Mouse (Mus musculus): ENCODE results near the gene Cblc.
"Not testable (repeated sequence)": the region's sequence is repeated elsewhere in the genome, so short reads cannot be mapped to it uniquely, and the experiment has no call there.

Gene Cblc

GRCm38 (mm10) chr7:19818875-19819274, 22.3 kb upstream of the Cblc start:
- DNase-seq (ENCODE audit: low read depth, low spot score): peak; percentile 59

DNA sequence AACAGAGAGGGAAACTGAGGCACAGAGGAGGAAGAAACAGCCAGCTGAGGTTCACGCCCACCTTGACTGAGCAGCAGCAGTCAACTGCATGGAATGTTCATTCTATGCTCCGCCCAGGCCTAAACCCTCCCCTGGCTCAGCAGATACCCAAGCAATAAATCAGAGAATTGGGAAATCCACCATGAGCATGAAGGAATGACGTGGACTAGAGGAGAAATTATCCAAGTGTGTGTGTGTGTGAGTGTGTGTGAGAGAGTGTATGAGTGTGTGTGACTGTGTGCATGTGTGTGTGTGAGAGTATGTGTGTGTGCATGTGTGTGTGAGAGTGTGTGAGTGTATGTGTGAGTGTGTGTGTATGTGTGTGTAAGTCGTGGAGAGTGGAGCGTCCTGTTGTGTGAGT, 21.8 kb upstream of the Cblc start:
- DNase-seq (ENCODE audit: low read depth, low spot score): no peak

GRCm38 (mm10) chr7:19817382-19818105, 20.9 kb upstream of the Cblc start:
- DNase-seq (ENCODE audit: low read depth, low spot score): peak; percentile 95

DNA sequence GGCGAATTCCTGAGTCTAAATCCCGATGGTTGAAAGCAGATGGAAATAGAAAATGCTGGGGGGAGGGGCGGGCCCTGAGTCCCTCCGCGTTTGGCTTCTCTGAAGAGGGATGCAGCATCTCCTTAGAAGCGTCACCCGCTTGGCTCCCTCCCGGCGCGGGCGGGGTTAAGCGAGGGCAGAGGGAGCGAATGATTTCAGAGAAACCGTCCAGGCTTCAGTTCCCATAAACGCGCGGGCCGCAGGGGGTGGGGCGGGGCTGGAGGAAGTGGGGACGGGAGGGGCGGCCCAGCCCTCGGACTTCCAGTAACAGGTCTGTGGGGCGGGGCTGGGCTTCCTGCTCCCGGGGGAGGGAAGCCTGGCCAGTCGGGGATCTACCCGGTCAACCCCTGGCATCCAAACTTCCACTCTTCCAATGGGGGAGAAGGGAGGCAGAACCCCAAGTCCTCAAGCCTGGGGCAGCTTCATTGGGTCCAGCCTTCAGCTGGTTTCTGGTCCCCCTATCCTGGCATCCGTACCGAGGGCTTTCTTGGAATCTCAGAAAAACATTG, 19.7 kb upstream of the Cblc start:
- peak; percentile 84 for DNase-seq (ENCODE audit: low read depth, low spot score)

GRCm38 (mm10) chr7:19815296-19816223, 19.0 kb upstream of the Cblc start:
- peak; percentile 71 for DNase-seq (ENCODE audit: low read depth, low spot score)

DNA sequence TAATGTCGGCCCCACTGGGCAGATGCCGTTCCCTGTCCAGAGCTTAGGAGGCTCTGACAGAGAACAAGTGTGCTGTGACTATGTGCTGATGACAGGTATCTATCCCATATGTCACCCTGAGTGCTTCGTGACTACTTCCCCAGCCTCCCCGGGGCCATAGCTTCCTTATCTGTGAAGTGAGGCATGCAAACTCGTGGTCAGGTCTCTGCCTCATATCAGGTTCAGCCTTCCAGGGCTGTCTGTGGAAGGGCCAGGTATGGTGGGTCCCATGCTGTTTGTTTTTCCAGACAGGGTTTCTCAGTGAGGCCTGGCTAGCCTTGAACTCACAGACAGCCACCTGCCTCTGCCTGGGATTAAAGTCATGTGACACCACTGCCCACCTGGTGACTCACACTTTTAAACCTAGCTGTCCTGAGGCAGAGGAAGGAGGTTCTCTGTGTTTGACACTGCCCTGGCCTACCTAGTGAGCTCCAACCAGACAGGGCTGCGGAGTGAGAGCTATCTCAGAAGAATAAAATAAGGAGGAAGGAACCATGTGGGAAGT, 17.0 kb upstream of the Cblc start:
- DNase-seq (ENCODE audit: low read depth, low spot score): no peak

- no peak for DNase-seq (ENCODE audit: low read depth, low spot score)
These were observed 16.6 kb upstream of the Cblc start for GRCm38 (mm10) chr7:19813161-19813560.

GRCm38 (mm10) chr7:19811114-19811513, 14.5 kb upstream of the Cblc start:
- DNase-seq (ENCODE audit: low read depth, low spot score): no peak

GRCm38 (mm10) chr7:19809369-19809768, 12.8 kb upstream of the Cblc start:
- no peak for DNase-seq (ENCODE audit: low read depth, low spot score)

- no peak for DNase-seq (ENCODE audit: low read depth, low spot score)
These were observed 9.9 kb upstream of the Cblc start for GRCm38 (mm10) chr7:19806356-19806969.

- peak; percentile 64 for DNase-seq (ENCODE audit: low read depth, low spot score)
These were observed 6.4 kb upstream of the Cblc start for GRCm38 (mm10) chr7:19802995-19803394.

DNA sequence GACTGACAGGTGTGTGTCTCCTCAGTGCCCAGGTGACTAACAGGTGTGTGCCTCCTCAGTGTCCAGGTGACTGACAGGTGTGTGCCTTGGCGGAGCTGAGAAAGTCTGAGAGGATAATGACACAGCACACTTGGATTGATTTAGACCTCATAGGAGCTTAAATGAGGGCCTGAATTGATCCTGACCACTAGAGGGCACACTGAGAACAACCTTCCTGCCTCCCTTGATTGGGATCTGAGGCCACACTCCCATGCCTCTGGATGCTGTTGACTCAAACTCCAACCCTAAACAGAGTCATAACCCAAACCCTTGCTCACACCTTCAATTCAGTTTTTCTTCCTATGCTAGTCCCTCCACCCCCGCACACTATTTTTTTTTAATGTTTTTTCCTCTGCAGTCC, 4.2 kb upstream of the Cblc start:
- DNase-seq (ENCODE audit: low read depth, low spot score): peak; percentile 57

- DNase-seq (ENCODE audit: low read depth, low spot score): no peak
These were observed 355 bp downstream of the Cblc start for GRCm38 (mm10) chr7:19796254-19796653.

GRCm38 (mm10) chr7:19795236-19795635, 1.4 kb downstream of the Cblc start:
- DNase-seq (ENCODE audit: low read depth, low spot score): no peak

DNA sequence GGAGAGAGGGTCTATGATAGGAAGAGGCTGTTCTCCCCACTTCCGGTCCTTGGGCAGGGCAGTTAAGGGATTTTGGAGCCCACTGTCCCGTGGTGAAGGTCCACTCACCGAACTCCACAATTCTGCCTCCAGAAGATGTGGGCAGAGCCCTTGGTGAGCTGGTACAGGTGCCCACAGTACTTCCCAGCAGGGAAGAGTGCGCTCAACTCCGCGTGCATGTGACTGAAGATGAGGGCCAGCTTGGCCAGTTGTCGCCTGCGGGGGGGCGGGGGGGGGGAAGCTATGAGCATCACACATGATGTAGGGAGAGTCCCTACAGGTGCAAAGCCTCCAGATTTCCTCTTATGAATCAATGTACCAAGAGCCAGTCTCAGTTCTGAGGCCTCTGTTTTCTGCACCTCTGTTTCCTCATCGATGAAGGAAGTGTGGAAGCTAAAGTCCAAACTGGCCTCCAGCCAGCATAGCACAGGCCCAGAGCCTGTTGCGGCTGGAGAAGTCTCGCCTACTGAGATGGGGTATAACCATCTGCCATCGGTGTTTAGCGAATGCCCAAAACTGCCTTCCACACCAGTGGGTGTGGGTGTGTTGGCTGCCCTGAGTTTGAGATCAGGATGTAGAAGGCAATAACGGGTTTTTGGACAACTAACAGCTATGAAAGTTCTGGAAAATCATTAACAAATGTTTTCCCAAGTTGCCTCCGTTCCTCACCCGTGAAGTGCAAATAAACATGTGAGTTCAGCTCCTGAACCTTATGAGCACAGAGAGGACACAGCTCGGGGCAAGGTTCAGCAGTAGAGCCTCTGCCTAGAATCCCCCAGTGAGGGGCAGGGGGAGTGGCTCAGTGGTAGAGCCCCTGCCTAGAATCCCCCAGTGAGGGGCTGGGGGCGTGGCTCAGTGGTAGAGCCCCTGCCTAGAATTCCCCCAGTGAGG, 3.6 kb downstream of the Cblc start:
- no peak for DNase-seq (ENCODE audit: low read depth, low spot score)

GRCm38 (mm10) chr7:19791504-19791903, 5.1 kb downstream of the Cblc start:
- DNase-seq (ENCODE audit: low read depth, low spot score): not testable (repeated sequence)

DNA sequence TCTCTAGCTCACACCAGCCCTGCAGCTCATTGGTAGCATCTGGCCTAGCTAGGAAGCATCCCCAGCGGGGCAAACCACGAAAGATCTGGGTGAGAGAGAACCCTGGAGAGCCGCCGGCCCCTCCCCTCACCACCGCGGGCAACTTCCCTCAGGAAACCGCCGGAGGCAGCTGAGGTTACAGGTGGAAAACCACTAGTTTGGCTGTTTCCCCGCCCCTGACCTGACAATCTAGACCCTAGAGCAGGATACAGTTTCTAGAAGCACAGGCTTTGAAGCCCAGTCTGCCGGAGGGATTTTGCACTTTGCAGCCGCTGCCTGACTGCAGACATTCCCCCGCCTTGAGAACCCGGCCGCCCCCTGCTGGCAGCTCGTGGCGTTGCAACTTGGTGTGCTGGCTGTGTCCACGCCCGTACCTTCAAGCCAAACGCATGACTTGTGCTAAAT, 6.7 kb downstream of the Cblc start:
- peak; percentile 85 for DNase-seq (ENCODE audit: low read depth, low spot score)

DNA sequence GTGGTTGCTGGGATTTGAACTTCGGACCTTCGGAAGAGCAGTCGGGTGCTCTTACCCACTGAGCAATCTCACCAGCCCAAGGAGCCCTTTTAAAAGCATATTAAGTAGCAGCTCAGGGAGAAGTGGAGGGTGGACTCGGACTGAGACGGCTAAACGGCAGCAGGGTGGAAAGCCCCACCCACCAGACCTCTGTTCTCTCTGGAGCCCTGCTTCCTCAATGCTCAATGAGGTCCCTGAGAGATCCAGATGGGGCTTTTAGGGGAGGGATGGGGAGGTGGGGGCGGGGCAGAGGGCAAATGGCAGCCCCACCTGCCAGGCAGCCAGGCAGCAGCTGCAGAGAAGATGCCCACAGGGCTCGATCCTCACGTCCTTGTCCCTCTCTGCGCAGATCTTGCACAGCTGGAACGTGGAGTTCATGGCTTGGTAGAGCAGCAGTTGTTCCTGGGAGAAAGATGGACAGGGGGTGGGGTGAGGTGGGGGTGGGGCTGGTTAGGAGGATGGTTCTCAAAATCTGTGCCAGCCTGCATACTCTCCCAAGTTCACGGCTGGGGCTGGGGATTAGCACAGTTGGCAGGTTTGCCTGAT, 10.6 kb downstream of the Cblc start:
- DNase-seq (ENCODE audit: low read depth, low spot score): no peak

- no peak for DNase-seq (ENCODE audit: low read depth, low spot score)
These were observed 11.7 kb downstream of the Cblc start for GRCm38 (mm10) chr7:19784764-19785535.
